Mouse (Mus musculus): ENCODE measurements around the gene Calm5.
"Not testable (repeated sequence)": the region's sequence is repeated elsewhere in the genome, so short reads cannot be mapped to it uniquely, and the experiment has no call there.

Gene Calm5

GRCm38 (mm10) chr13:3853648-3854333, at the start of gene Calm5:
Gene Calm5 (plus strand): TSS chr13:3854173.
- not testable (repeated sequence) for DNase-seq (ENCODE audit: low spot score)

GRCm38 (mm10) chr13:3804186-3804585, 49.8 kb upstream of the Calm5 start, which contains the start of gene Calml3:
Gene Calml3 (minus strand): TSS chr13:3804316.
- DNase-seq (ENCODE audit: low spot score): no peak

GRCm38 (mm10) chr13:3805132-3805531, 48.8 kb upstream of the Calm5 start:
- no peak for DNase-seq (ENCODE audit: low spot score)

DNA sequence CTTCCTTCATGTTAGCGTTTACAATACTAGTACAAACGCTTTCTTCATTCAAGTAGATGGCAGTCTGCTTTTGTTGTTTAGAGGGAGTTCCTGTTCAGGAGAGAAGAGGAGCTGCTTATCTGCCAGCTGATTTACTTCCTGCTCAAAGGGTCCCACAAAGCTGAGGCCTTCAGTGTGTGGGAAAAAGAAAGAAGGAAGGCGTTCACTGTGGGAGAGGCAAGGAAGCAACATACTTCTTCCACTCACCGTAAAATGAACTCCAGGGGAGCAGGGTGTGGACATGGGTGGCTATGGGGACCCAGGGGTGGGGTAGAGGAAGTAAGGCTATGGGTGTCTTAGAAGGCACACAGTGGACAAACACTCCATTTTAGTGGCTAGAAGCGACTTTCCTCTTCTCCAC, 48.3 kb upstream of the Calm5 start:
- DNase-seq (ENCODE audit: low spot score): no peak

GRCm38 (mm10) chr13:3807131-3807827, 46.7 kb upstream of the Calm5 start:
- DNase-seq (ENCODE audit: low spot score): no peak

GRCm38 (mm10) chr13:3818012-3818739, 35.8 kb upstream of the Calm5 start:
- no peak for DNase-seq (ENCODE audit: low spot score)

DNA sequence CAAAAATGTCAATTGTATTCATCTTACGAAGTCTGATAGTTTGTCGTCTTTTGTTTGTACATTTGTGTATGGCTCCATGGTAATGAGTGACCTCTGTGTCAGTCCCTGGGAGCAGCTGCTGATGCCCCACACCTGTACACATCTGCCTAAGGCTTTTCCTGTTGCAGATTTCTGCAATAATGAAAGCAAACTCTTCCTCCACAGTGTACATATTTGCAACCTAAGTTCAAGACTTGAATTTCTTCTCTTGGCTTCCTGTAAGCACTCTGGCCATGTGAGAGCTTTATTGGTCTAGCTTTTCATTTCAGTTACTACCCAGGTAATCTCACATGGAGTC, 35.3 kb upstream of the Calm5 start:
- no peak for DNase-seq (ENCODE audit: low spot score)

GRCm38 (mm10) chr13:3822105-3822504, 31.9 kb upstream of the Calm5 start:
- no peak for DNase-seq (ENCODE audit: low spot score)

GRCm38 (mm10) chr13:3825726-3826125, 28.2 kb upstream of the Calm5 start:
- DNase-seq (ENCODE audit: low spot score): no peak

DNA sequence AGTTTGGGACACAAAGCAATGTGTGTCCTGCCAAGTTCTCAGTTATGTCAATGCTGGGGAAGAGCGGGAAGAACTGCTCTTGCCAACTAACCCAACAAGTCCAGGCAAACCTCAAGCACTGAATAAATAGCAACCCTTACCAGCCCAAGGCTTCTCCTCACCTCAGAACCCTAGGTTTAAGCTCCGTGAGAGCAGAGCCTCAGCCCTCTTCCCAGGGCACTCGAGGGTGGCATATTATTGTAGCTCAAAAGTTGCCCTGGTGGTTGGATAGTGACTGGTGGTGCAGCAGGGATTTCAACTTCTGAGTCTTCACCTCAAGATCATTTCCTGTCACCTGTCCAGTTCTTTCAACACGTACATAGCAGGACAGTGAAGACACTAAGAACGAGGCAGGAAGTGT, 22.4 kb upstream of the Calm5 start:
- no peak for DNase-seq (ENCODE audit: low spot score)

DNA sequence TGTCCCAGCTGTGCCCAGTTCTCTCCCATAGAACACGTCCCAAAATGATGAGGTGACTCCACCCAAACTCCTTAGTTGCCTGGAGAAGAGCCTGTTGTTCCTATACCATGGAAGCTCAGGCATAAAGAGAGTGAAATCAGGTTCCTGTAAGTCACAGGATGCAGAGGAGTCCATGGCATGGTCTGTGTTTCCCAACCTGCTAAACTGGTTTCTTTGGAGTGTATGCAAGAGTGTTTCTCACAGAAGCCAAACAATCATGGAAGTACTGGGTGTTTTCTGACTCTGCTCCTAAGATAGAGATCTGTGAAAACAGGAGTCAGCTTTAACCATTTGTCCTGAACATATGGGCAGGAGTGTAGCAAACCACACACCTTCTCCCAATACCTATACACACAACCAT, 22.0 kb upstream of the Calm5 start:
- no peak for DNase-seq (ENCODE audit: low spot score)

DNA sequence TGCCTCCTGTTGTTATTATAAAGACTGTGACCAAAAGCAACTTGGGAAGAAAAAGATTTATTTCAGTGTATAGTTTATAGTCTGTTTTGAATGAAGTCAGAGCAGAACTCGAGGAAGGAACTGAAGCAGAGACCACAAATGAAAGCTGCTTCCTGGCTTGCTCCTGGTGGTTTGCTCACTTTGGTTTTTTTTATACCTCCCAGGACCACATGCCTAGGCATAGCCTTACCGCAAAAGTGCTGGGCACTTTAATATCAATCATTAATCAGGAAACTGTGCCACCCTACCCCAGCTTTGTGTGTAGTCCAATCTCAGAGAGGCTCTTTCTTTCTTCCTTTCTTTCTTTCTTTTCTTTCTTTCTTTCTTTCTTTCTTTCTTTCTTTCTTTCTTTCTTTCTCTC, 21.5 kb upstream of the Calm5 start:
- DNase-seq (ENCODE audit: low spot score): no peak

DNA sequence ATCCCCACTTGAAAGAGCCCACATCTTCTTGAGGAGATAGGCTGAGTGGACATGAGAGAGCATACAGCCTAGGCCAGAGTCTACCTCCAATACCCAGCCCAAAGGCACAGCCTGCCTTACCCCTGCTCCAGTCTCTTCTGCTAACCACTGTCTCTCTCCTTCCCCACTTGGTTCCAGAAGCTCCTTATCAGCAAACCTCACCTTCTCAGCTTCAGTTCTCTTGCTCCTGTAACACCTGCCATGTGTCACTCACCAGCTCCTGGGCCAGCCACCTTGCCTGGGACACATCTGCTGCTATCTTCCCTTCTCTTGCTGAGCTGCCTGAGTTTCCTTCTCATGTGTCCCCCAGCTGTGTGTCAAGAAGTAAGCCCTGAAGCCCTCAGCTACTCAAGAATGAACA, 20.3 kb upstream of the Calm5 start:
- DNase-seq (ENCODE audit: low spot score): not testable (repeated sequence)

GRCm38 (mm10) chr13:3837312-3837807, 16.6 kb upstream of the Calm5 start, which contains the start of gene Calm4:
Gene Calm4 (plus strand): TSS chr13:3837757.
- not testable (repeated sequence) for DNase-seq (ENCODE audit: low spot score)

GRCm38 (mm10) chr13:3840662-3841061, 13.3 kb upstream of the Calm5 start:
- DNase-seq (ENCODE audit: low spot score): not testable (repeated sequence)

DNA sequence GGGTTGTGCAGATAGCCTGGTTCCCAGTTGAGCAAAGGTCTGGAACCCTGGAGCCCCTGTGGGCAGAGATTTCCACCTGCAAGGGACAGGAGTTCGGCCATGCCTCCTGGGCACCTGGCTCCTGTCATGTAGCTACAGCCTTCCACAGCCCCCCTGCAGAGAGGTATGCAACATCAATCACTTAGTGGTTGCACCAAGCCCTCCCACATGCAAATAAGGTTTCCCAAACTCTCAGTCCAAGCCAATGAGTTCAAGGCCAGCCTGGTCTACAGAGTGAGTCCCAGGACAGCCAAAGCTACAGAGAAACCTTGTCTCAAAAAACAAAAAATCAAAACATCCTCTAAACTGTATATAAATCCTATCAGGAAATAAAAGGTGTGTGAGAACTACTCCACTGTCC, 3.6 kb upstream of the Calm5 start:
- DNase-seq (ENCODE audit: low spot score): no peak

- DNase-seq (ENCODE audit: low spot score): no peak
Observed at GRCm38 (mm10) chr13:3854856-3855255, 883 bp downstream of the Calm5 start.

- no peak for DNase-seq (ENCODE audit: low spot score)
Observed at GRCm38 (mm10) chr13:3856252-3856651, 2.3 kb downstream of the Calm5 start.

- no peak for DNase-seq (ENCODE audit: low spot score)
Observed at GRCm38 (mm10) chr13:3861251-3861650, 7.3 kb downstream of the Calm5 start.

- DNase-seq (ENCODE audit: low spot score): no peak
Observed at GRCm38 (mm10) chr13:3862325-3862724, 8.4 kb downstream of the Calm5 start.

DNA sequence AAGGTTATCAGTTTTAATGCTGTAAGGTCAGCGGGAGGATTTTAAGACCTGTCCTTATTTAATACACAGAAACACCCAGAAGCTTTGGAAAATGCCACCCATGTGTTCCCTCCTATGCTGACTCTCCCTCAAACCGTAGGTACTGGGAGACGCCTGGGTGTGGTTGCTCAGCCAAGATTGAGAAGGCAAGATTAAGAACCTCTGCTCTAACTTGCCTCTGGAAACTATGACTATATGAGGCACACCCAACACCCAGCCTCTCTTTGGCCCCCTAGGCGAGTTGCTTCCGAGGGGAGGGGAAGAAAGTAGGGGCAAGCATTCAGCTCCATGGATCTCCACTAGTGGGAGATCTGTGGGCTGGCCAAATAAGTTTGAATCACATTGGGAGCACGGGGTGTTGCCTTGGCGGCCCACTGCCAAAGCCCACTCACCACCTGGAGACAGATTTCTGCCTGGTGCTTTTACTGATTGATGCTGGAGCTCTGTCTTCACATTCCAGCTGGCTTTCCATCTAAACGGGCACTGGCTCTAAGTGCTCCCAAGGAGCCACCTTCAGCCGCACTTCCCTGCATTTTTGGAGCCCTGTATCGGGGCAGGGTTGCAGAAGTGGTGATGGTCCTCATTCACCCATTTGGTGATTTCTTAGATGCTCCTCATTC, 9.1 kb downstream of the Calm5 start:
- no peak for DNase-seq (ENCODE audit: low spot score)

GRCm38 (mm10) chr13:3865648-3866354, 11.8 kb downstream of the Calm5 start:
- no peak for DNase-seq (ENCODE audit: low spot score)

Data from layer of hippocampus, adult 9-10 months (tissue).